Comparison of ENCODE assay signal across 16 mouse cellular contexts in the genomic region with DNA sequence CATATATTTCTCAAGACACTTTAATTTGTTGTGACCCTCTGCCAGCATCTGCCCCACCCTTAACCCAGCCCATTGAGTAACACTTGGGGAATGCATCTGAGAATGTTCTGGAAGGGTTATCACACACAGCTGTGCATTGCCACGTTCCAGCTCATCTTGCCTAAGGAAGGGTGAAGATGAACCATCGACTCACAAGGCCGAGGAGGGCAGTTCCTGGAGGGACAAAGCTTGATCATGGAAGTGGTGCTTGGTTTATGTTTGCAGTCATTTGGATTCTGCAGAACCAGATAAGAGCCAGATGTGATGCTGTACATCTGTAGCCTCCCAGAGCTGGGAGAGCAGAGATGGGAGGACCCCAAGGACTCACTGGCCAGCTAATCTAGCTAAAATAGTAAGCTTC.
A peak's percentile ranks its signal among the peaks of the same experiment; 100 is the strongest.
DNase-seq lines count a peak whose midpoint lies in the region; ATAC-seq and TF ChIP-seq lines count a peak whose summit lies in the region.
"Had no signal": no experiment of that assay in that cellular context is flagged by ENCODE, and none has a peak within 500 bp of the region (broad histone marks: within the 10 kb centered on the region; RNA-seq: fewer than 3 reads in every experiment).

No protein-coding gene starts in this region.

- 74% methylated on average over 3 of the region's 3 CpGs for WGBS in heart, embryonic 10.5 days
- WGBS in midbrain, embryonic 13.5 days: 92% methylated on average over 3 of the region's 3 CpGs
- 92% methylated on average over 3 of the region's 3 CpGs for WGBS in hindbrain, embryonic 11.5 days

- no peak overlapping the region for H3K27ac ChIP-seq in heart, embryonic 10.5 days
- H3K27ac ChIP-seq in midbrain, embryonic 13.5 days: no peak overlapping the region
- H3K27ac ChIP-seq in hindbrain, embryonic 11.5 days (ENCODE audit: low read depth, low read length): no peak overlapping the region
- H3K27ac ChIP-seq: embryonic facial prominence, embryonic 15.5 days; hindbrain, embryonic 10.5 days; layer of hippocampus, adult 2 months had no signal

- no peak overlapping the region for H3K9ac ChIP-seq in midbrain, embryonic 13.5 days (replicated peaks)
- H3K9ac ChIP-seq in hindbrain, embryonic 11.5 days (ENCODE audit: low read depth, low read length): no peak overlapping the region
- H3K9ac ChIP-seq: embryonic facial prominence, embryonic 15.5 days had no signal

- H3ac ChIP-seq in C2C12 (ENCODE audit: control insufficient read depth, insufficient read length, low read depth): no peak overlapping the region

- peak; percentile 94 for DNase-seq in heart, adult 11 months
- no peak for DNase-seq in heart, embryonic 10.5 days (ENCODE audit: low spot score)
- DNase-seq in kidney, postnatal 10 days: peak; percentile 59
- peak; percentile 55 for DNase-seq in lung, postnatal 10 days
- DNase-seq in left cerebral cortex, postnatal 36 days (ENCODE audit: low spot score in 2 of 2): no peak
- no peak for DNase-seq in hindbrain, embryonic 11.5 days (ENCODE audit: low spot score)
- DNase-seq: cerebellum, postnatal 10 days; left cerebral cortex, postnatal 4 days; thymus, postnatal 14 days had no signal

- no peaks in the 10 kb centered on the region for H3K79me2 ChIP-seq in C2C12 (ENCODE audit: control insufficient read depth, insufficient read depth)

- no peak overlapping the region for H3K4me2 ChIP-seq in midbrain, embryonic 13.5 days (replicated peaks)
- H3K4me2 ChIP-seq in hindbrain, embryonic 11.5 days (replicated peaks; ENCODE audit: low read depth, low read length): no peak overlapping the region
- H3K4me2 ChIP-seq: embryonic facial prominence, embryonic 15.5 days; midbrain, embryonic 11.5 days had no signal

- ATAC-seq in midbrain, embryonic 13.5 days: no peak
- ATAC-seq in hindbrain, embryonic 11.5 days (ENCODE audit: low FRiP score): no peak
- ATAC-seq: Patski had no signal

- intact Hi-C loops in left cerebral cortex, postnatal 36 days (cut with DNase I): no loop called here

- no peaks in the 10 kb centered on the region for H3K36me3 ChIP-seq in heart, embryonic 10.5 days
- H3K36me3 ChIP-seq in C2C12 (ENCODE audit: control insufficient read depth, insufficient read depth): no peaks in the 10 kb centered on the region
- no peaks in the 10 kb centered on the region for H3K36me3 ChIP-seq in midbrain, embryonic 13.5 days
- no peaks in the 10 kb centered on the region for H3K36me3 ChIP-seq in hindbrain, embryonic 11.5 days (ENCODE audit: control insufficient read depth, insufficient read depth, low read length)
- H3K36me3 ChIP-seq: embryonic facial prominence, embryonic 15.5 days; hindbrain, embryonic 10.5 days had no signal

- H3K4me1 ChIP-seq in heart, embryonic 10.5 days: no peaks in the 10 kb centered on the region
- H3K4me1 ChIP-seq in midbrain, embryonic 13.5 days (replicated peaks): 0 out of 2 replicates have a peak, but pooled peaks cover under 1% of the 10 kb centered on the region
- H3K4me1 ChIP-seq in hindbrain, embryonic 11.5 days (replicated peaks; ENCODE audit: control insufficient read depth, insufficient read depth, low read length): no peaks in the 10 kb centered on the region
- H3K4me1 ChIP-seq: embryonic facial prominence, embryonic 15.5 days had no signal

- TF ChIP-seq CTCF in C2C12 (IDR thresholded peaks at IDR 0.05; ENCODE audit: control insufficient read depth, insufficient read depth, insufficient read length): no peak

- no peak overlapping the region for H3K4me3 ChIP-seq in heart, embryonic 10.5 days
- no peak overlapping the region for H3K4me3 ChIP-seq in C2C12 (ENCODE audit: insufficient read depth, poor library complexity, severe bottlenecking)
- H3K4me3 ChIP-seq in midbrain, embryonic 13.5 days (replicated peaks): no peak overlapping the region
- no peak overlapping the region for H3K4me3 ChIP-seq in hindbrain, embryonic 11.5 days (ENCODE audit: low read depth, low read length)
- H3K4me3 ChIP-seq: embryonic facial prominence, embryonic 15.5 days; hindbrain, embryonic 10.5 days; layer of hippocampus, adult 2 months had no signal

- no peaks in the 10 kb centered on the region for H3K27me3 ChIP-seq in heart, embryonic 10.5 days (ENCODE audit: insufficient read depth, poor library complexity, severe bottlenecking)
- no peaks in the 10 kb centered on the region for H3K27me3 ChIP-seq in C2C12 (ENCODE audit: control insufficient read depth, insufficient read depth, insufficient read length)
- no peaks in the 10 kb centered on the region for H3K27me3 ChIP-seq in midbrain, embryonic 13.5 days
- H3K27me3 ChIP-seq in hindbrain, embryonic 11.5 days (ENCODE audit: control insufficient read depth, insufficient read depth, low read length): no peaks in the 10 kb centered on the region
- H3K27me3 ChIP-seq: embryonic facial prominence, embryonic 15.5 days; Patski had no signal

- H3K79me3 ChIP-seq in C2C12 (ENCODE audit: low read depth): no peaks in the 10 kb centered on the region

- no peaks in the 10 kb centered on the region for H3K9me3 ChIP-seq in heart, embryonic 10.5 days
- H3K9me3 ChIP-seq in midbrain, embryonic 13.5 days: no peaks in the 10 kb centered on the region
- no peaks in the 10 kb centered on the region for H3K9me3 ChIP-seq in hindbrain, embryonic 11.5 days (ENCODE audit: control insufficient read depth, low read length)
- H3K9me3 ChIP-seq: embryonic facial prominence, embryonic 15.5 days; hindbrain, embryonic 10.5 days had no signal

TF ChIP-seq in C2C12, 6 proteins besides CTCF, POLR2A, EP300 and RAD21:
- TF ChIP-seq USF1 (IDR thresholded peaks at IDR 0.05; ENCODE audit: low read depth) (no peak), FOSL1 (IDR thresholded peaks at IDR 0.05; ENCODE audit: insufficient read depth, low read length, poor library complexity, severe bottlenecking) (peak; percentile 28), CEBPB (IDR thresholded peaks at IDR 0.05; ENCODE audit: low read depth) (peak; percentile 59), MYOD1 (IDR thresholded peaks at IDR 0.05; ENCODE audit: control insufficient read depth, insufficient read length, low read depth) (peak; percentile 70), MAX (IDR thresholded peaks at IDR 0.05) (peak; percentile 71)
TF ChIP-seq in C2C12: peak in this region for 4.

Comparison
In these comparisons a context has a peak if more than half of its experiments do, and no peak if none do; other contexts are left out.
1. DNase-seq: peak in heart, adult 11 months (single experiment), kidney, postnatal 10 days (single experiment) and lung, postnatal 10 days (single experiment); none in heart, embryonic 10.5 days (single experiment), left cerebral cortex, postnatal 36 days (0 of 2) and hindbrain, embryonic 11.5 days (single experiment).